Mouse (Mus musculus) brain, embryonic 14.5 days (tissue): ENCODE measurements at regions not wholly inside any gene's neighbourhood (a gene's known extent, or its start where the extent isn't known, plus 50 kb on each side); places are given as distances from the start of the nearest gene placed in this dataset.

ENCODE experiments used
- CTCF ChIP-seq: fragments of 200-500 bp; IDR thresholded peaks from 2 replicates; pipeline ENCODE4 v1.5.1; 2012; ENCODE audit warnings: inconsistent platforms, mild to moderate bottlenecking, moderate library complexity, borderline replicate concordance; ENCODE audit not compliant: insufficient read depth, insufficient read length; ENCODE audit errors: extremely low read depth
- POLR2A ChIP-seq: fragments of 200-500 bp; IDR thresholded peaks from 2 replicates; pipeline ENCODE4 v1.6.1; 2012; ENCODE audit warnings: mild to moderate bottlenecking, inconsistent platforms, borderline replicate concordance; ENCODE audit not compliant: poor library complexity, insufficient read depth, insufficient read length, severe bottlenecking; ENCODE audit errors: extremely low read depth

GRCm38 (mm10) chr17:4163502-4163901, 467.4 kb upstream of the Nox3 start:
- TF ChIP-seq CTCF (no peak), POLR2A (no peak)
